Mouse (Mus musculus): Measurements from ENCODE around the gene Gm28047.
A peak's percentile ranks its signal among the peaks of the same experiment; 100 is the strongest.

Gm28047 gene

DNA sequence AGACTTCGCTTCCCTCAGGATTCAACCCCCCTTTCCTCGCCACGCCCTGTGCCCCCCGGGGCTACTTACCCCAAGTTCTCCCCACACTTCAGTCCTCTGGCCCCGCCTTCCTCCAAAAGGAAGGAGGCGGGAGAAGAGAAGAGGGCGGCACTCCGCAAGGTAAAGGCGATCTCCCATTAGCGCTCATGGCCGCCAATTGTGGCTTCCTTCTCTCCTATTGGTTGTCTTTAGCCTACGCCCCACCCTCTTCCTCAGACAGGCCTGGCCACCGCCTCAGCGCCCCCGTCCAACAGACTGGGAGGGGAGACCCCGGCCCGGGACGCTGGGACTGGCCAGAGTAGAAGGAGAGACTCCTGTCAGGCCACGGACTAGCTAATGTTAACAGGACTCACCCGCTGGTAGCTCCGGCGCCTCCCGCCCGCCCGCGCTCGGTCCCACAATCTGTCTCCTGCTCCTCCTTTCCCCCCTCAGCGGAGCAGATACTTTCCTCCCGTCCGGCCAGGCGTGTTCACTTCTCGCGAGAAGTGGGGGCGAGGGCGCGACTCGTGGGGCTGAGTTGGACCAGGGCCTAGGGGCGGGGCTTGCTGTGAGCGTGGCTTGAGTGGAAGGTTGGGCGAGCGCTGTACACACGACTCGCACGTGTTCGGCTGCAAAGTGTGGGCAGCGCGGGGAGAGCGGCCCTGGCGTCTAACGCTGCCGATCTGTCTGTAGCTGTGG lies at the start of gene Gm28047, which contains the start of gene Atf7:
Gene Gm28047 (minus strand): TSS at position 98 of the 717 bp plus-strand sequence.
Gene Atf7 (minus strand): TSS at position 495 of the 717 bp plus-strand sequence.
- TF ChIP-seq GATA4 (IDR thresholded peaks at IDR 0.05; ENCODE audit: insufficient replicate concordance, low read length) = peak; percentile 22; the same call in 1 of the 2 replicates

DNA sequence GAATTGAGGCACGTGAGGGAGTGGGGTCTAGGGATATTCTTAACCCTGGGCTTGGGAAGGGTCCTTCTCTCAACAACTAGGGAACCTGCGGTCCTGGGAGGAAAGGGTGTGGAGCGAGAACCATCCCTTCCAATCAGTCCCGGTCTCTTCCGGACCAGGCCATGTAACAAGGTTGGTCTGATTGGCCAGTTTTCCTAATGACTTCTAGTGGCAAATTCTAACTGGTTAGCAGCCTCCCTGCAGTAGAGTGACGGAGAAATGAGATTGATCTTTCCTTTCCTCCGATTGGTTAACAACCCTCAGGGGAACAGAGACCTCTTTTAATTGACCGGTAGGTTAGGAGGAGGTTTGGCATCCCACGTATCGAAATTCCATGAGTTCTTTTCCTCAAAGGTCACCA lies 48.7 kb upstream of the Gm28047 start:
- peak; percentile 27; the same call in 1 of the 2 replicates for TF ChIP-seq GATA4 (IDR thresholded peaks at IDR 0.05; ENCODE audit: insufficient replicate concordance, low read length)

DNA sequence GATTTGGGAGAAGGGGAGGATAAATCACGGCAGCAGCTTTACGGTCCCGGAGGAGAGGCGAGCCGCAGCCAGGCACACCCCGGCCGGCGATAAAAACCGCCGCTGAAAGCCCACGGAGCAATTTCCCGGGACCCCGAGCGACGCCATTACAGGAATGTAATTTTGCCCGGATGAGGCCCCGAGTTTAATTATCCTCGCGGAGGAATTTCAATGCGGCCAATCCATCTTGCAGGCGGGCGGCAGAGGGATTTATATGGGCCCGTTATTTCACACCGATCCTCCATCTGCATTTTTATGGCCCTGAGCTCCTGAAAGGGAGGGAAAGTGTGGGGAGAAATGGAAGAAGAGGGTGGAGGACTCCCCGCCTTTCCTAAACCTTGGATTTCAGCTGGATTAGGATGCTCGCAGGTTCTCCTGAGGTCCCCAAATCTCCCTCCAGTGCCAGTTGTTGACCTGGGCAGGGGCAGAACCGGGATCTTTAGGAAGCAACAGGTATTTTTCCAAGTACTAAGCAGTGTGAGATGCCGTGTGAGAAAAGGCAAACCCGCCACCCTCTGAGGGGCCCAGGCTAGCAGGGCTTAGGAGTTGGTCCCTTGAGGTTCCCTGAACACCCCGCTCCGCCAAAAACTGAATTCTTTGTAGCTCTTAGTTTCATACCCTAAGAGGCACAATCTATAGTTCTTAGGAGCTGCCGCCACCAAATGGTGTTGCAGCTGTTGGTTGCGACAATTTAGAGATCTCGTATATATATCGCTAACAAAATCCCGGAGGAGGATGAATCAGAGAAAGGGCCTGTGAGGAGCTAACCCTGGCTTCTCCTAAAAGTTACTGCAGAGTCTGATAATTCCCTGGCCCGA lies 47.6 kb upstream of the Gm28047 start, which contains the start of gene Atp5g2:
Gene Atp5g2 (minus strand): TSS at position 138 of the 857 bp plus-strand sequence.
- TF ChIP-seq GATA4 (IDR thresholded peaks at IDR 0.05; ENCODE audit: insufficient replicate concordance, low read length) = no peak

DNA sequence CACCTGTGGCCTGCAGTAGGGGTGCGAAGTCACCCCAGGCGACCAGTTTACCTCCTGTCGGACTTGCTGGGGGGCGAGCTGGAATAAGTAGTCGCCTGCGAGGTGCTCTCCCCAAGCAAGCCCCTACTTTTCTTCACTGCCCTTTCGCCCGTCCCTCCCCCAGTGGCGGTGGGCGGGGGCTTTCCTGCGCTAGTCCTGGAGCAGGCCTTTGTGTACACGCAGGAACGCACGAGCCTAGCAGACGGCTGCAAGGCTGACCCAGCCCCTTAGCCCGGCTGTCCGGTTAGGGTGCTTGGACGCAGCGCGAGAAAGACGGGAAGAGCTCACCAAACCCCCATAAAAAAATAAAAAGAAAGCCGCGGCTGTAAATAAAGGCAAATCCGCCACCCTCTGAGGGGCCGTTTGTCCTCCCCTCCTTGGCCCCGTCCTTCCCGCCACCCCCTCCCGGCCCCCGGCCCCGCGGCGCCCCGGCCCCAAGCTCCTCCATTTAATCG lies 46.9 kb upstream of the Gm28047 start:
- TF ChIP-seq GATA4 (IDR thresholded peaks at IDR 0.05; ENCODE audit: insufficient replicate concordance, low read length) = no peak

DNA sequence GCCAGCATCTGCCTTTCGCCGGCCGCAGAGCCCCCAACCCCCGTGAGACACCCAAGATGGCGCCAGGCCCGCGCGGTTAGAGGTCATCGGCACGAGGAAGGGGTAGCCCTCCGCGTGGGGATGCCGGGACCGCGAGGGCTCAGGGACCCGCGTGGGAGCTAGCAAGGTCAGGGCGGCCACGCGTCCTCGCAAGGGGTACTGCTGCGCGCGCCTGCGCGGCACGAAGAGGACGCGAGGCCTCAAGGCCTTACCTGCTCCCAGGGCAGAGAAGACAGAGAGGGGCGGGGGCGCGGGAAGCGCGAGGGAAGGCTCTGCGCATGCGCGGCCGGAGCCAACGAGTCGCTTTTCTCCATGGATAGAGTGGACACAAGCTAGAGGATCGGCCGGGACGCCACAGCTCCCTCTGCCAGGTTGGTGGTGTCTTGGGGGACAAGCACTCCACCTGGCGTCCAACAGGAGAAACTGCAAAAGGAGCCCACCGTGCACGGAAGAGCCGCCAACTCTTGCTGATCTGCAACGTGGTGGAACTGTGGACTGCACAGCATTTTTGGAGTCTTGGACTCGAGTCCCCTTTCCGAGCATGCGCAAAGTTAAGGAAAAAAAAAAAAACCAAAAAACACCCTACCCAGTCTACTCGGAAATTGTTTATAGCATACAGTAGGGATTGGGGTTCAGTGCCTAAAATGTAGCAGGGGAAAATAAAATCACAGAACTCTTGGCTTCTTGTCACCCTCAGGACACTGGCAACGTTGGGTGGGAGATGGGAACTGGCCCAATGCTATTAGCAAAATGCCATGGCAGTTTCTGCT lies 46.1 kb upstream of the Gm28047 start:
- TF ChIP-seq GATA4 (IDR thresholded peaks at IDR 0.05; ENCODE audit: insufficient replicate concordance, low read length) = no peak

DNA sequence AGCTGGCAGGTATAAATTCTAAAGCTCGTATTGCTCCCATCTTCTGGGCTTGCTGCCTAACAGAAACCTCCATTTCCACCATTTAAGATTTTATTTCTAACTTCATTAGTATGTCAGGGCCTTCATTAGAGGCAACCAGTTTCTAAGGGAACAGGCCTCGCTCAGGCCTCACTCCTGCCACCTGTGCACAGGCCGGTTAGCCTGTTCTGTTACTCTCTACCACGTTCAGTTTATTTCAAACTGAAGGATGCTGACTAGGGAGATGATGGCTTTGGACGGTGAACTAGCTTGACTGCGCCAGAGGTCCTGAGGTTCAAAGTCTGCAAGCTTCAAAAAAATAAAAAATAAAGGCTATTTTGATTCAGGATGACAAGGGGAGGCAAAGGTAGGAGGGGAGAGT lies 45.4 kb upstream of the Gm28047 start:
- no peak for TF ChIP-seq GATA4 (IDR thresholded peaks at IDR 0.05; ENCODE audit: insufficient replicate concordance, low read length)

DNA sequence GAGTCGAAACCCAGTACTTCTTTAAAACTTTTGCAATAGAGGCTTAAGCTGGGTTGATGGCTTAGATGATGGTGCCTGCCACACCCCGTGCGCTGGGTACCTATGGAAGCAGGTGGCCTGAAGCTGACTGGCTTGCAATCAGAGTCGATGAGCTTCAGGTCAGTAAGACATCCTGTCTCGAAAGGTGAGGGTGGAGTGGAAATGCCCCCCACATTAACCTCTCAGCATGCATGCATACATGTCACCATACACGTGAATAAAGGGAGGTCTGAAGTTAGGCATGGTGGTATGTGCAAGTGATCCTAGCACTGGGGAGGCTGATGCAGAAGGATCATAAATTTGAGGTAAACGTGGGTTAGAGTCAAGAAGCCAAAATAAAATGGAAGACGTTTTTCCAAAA lies 44.7 kb upstream of the Gm28047 start:
- TF ChIP-seq GATA4 (IDR thresholded peaks at IDR 0.05; ENCODE audit: insufficient replicate concordance, low read length) = no peak

DNA sequence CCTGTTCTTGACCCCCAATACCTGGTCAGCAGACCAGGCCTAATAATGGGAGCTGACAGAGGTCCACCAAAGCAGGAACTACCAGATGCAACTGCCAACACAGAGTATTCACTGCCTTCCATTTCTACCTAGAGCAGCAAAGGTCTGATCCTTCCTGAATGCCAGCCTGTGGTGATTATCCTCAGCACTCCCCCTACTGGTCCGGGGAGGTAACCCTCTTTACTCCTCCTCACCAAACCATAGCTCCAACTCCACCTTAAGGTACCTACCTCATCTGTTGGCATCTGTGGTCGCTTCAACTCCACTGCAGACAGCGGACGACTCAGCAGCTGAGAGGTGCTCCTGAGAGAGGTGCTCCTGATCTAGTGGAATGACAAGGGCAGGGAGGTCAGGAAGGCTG lies 40.6 kb upstream of the Gm28047 start:
- TF ChIP-seq GATA4 (IDR thresholded peaks at IDR 0.05; ENCODE audit: insufficient replicate concordance, low read length) = no peak

DNA sequence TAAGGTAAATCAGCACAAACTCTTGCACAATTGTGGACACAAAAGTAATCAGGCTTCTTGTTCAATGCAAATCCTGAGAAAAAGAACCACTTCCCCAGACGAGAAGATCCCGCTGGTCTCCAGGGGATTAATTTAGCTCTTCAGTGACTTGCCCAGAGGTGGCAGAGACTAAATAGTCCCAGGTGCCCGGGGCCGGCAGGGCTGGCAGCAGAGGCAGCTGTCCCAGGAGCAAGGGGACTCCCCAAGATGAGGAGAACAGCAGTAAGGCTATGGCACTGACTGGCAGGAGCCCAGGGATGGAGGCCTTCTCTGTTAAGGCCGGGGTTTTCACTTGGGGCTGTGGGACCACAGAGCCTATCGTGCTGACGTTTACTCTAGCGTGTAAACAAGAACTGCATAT lies 39.0 kb upstream of the Gm28047 start:
- TF ChIP-seq GATA4 (IDR thresholded peaks at IDR 0.05; ENCODE audit: insufficient replicate concordance, low read length) = no peak

DNA sequence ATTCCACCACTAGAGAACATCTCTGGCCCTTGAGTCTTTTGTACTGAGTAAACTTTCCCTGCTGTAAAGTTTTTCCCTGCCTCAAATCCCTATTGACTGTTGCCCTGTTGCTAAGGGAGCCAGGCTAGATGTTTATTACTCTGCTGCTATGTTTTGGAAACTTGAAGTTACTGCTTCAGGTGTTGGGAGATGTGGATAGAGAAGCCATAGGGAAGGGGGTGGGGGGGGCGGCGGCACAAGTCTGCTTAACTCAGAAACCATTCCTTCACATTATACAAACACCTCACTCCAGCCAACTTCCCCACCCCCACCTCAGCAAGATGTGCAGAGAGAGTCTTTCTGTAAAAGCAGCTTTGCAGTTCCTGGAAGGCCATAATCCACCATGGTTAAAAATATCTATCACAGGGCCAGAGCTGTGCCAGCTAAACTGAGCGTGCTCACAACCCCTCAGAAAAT lies 33.1 kb upstream of the Gm28047 start:
- TF ChIP-seq GATA4 (IDR thresholded peaks at IDR 0.05; ENCODE audit: insufficient replicate concordance, low read length) = no peak

DNA sequence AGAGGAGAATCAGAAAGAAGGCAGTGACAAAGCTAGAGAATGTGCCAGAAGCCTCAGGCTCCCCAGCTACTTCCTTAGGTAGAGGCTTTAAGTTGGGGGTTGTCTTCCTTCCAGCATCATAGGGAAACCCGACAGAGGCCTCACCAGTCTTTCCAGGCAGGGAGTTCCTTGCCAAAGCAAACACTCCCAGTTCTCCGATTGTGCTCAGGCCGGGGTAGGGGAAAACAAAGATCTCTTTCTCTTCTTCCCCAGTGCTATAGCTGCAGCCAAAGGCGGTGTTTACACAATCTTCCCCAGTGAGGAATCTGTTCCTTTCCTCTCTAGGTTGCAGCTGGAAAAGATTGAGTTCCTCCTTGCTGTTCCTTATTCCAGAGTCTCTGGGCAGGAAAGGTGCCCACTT lies 31.8 kb upstream of the Gm28047 start:
- TF ChIP-seq GATA4 (IDR thresholded peaks at IDR 0.05; ENCODE audit: insufficient replicate concordance, low read length) = no peak

DNA sequence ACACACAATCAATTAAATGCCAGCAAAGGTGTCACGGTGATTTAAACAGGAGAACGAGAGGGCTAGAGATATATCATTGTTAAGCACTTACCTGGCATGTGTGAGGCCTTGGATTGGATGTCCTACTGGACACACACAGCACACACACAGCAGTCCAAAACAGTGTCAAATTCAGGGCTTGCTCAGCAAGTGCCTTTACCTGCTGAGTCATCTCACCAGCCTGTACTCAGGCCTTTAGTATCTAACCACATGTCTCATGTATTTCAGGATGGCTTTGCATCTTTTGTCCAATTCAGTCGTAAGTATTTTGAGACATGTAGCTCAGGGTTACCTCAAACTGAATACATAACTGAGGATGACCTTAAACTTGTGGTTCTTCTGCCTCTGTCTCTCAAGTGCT lies 26.2 kb upstream of the Gm28047 start:
- no peak for TF ChIP-seq GATA4 (IDR thresholded peaks at IDR 0.05; ENCODE audit: insufficient replicate concordance, low read length)

DNA sequence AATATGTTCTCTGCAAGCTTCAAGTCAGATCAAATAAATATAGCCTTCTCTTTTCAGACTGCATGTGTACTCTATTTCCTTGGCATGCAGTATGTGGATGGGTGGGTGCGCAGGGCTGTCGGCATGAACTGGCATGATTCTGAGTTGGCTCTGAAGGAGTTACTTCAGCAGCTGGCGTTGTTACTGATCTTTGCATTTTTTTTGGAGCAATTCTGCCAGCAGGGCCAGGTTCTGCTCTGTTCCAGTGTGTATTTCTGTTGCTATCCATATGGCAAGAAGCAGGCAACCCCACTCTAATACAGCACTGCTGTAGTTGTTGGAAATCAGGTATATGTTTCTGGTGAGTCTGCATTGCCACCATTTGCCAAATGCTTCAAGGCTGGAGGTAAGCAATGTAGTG lies 10.9 kb upstream of the Gm28047 start:
- TF ChIP-seq GATA4 (IDR thresholded peaks at IDR 0.05; ENCODE audit: insufficient replicate concordance, low read length) = no peak

DNA sequence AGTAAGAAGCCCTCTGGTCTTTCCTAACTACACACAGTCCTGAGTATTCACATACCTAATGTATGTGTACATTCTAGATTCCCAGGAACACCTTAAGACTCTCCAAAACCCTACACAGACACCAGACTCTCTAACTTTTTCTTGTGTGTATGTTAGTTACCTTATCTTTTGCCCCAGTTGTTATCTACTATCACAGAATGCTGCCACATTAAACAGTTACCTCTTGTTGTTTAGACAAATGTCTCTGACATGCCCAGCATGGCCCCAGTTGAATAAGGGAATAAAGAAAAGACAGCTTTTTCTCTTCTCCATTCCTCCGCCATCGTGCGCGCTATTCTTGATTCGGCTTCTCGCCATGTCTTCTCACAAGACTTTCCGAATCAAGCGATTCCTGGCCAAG lies 9.8 kb upstream of the Gm28047 start:
- TF ChIP-seq GATA4 (IDR thresholded peaks at IDR 0.05; ENCODE audit: insufficient replicate concordance, low read length) = no peak

DNA sequence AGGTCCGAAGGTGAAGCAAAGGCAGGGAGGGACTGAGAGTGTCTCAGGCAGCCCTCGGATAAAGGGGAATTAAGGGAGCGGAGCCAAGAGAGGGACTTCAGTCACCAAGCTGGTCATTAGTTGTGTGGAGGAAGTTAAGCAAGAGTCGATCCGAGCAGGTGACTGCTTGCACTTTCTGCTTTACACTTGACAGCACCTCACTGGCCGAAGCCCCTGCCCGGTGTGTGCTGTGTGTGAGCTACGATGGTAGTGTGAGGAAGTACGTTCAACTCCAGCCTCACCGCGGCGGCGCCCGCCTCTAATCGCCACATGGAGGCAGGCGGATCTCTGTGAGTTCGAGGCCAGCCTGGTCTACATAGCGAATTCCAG lies 804 bp upstream of the Gm28047 start:
- no peak for TF ChIP-seq GATA4 (IDR thresholded peaks at IDR 0.05; ENCODE audit: insufficient replicate concordance, low read length)
